Mouse (Mus musculus) embryonic facial prominence, embryonic 15.5 days (tissue): Measurements from ENCODE around the gene Ece2. TPM values are rescaled to one million over a fixed set of nuclear protein-coding genes. Genes with fewer than 3 reads are reported as not detected.
A peak's percentile ranks its signal among the peaks of the same experiment; 100 is the strongest.

Experiments
- ATAC-seq: fragments of 200-750 bp; cut with Nextera tagmentation; 2 replicates; pipeline ENCODE4 v1.8.0; 2017; ENCODE audit warnings: low read depth, moderate TSS enrichment; ENCODE audit not compliant: insufficient number of reproducible peaks, low FRiP score, low TSS enrichment
- H3K27ac ChIP-seq: fragments of 300-500 bp; sonication (generic); replicated peaks from 2 replicates; pipeline ENCODE4 v1.5.1; 2015; ENCODE audit warnings: mild to moderate bottlenecking, inconsistent platforms
- H3K27me3 ChIP-seq: fragments of 300-500 bp; sonication (generic); 2 replicates; pipeline ENCODE4 v1.6.1; 2015; ENCODE audit warnings: inconsistent platforms
- H3K36me3 ChIP-seq: fragments of 300-500 bp; sonication (generic); 2 replicates; pipeline ENCODE4 v1.6.1; 2015; ENCODE audit warnings: mild to moderate bottlenecking, inconsistent platforms
- H3K4me1 ChIP-seq: fragments of 300-500 bp; sonication (generic); 2 replicates; pipeline ENCODE4 v1.6.1; 2015; ENCODE audit warnings: inconsistent platforms
- H3K4me2 ChIP-seq: fragments of 300-500 bp; sonication (generic); replicated peaks from 2 replicates; pipeline ENCODE4 v1.6.1; 2015; ENCODE audit warnings: mild to moderate bottlenecking, inconsistent platforms
- H3K4me3 ChIP-seq: fragments of 300-500 bp; sonication (generic); replicated peaks from 2 replicates; pipeline ENCODE4 v1.5.1; 2015; ENCODE audit warnings: mild to moderate bottlenecking, inconsistent platforms
- H3K9ac ChIP-seq: fragments of 300-500 bp; sonication (generic); 2 replicates; pipeline ENCODE4 v1.6.1; 2015; ENCODE audit warnings: inconsistent platforms
- H3K9me3 ChIP-seq: fragments of 300-500 bp; sonication (generic); replicated peaks from 2 replicates; pipeline ENCODE4 v1.6.1; 2016; ENCODE audit warnings: inconsistent platforms
- WGBS: fragments of 180-500 bp; shearing (Covaris S2); methylation state at CpG from one replicate; pipeline ENCODE4 v1.1.7; 2015; 5-methylcytosine and 5-hydroxymethylcytosine counted together
- polyA plus RNA-seq: library from polyadenylated mRNA; unstranded; fragments of >200 nt; fragmentation: Nextera tagmentation; extraction: Ambion mirVana; gene quantifications from 2 replicates; pipeline ENCODE4 v1.2.1, GENCODE M21; 2015

Gene Ece2
- 7.3 and 8.2 TPM in 2 replicates for polyA plus RNA-seq

DNA sequence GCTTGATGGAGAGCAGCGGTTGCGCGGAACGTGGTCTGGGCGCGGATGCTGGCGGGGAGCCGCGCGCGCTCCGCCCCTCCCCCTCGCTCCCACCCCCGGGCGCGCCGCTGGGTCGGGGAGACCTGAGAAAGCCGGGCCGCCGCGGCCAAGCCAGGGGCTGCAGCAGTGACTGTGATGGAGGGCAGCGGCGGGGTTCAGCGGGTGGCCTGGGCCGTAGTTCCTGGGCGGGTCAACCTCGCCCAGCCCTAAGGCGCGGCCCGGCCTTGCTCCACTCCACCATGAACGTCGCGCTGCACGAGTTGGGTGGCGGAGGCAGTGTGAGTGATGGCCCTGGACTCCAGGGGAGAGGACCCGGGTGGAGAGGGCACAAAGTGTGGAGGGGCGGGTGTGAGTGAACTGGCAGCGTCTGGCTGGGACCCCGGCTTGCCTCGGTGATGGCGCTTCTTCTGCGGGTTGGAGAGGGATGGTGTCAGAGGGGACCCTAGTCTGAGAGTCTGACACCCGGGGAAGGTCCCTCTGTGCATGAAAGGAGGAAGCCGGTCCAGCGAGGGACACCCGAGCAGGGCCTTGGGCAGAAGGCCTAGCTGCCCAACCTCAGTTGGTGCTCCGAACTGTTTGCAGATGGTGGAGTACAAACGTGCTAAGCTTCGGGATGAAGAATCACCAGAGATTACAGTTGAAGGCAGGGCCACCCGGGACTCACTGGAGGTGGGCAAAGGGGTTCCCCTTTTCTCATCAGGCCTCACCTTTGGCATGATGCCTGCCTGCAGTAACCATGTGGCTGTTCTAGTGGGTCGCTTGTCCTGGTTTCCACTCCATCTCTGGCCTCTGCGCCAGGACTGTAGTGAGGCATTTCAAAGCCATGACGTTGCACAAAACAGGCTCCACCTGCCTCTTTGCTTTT lies at the start of gene Ece2:
TSS of gene Ece2 (plus strand) at position 98 of the 904 bp plus-strand sequence.
- peak within 1 kb of the TSS; percentile 92 for H3K4me2 ChIP-seq
- H3K27ac ChIP-seq = 0 out of 2 replicates have a peak within 1 kb of the TSS, but pooled peaks have one; percentile 3
- 7% methylated on average over 54 of the region's 54 CpGs for WGBS
- peak within 1 kb of the TSS; percentile 47 for H3K9ac ChIP-seq
- peaks cover 11% of the 10 kb centered on the region; the same call in 1 of the 2 replicates for H3K27me3 ChIP-seq
- H3K4me3 ChIP-seq = peak within 1 kb of the TSS; percentile 55
- 0 out of 2 replicates have a peak, but pooled peaks cover 4% of the 10 kb centered on the region for H3K36me3 ChIP-seq
- ATAC-seq = peak; percentile 51
- no peaks in the 10 kb centered on the region for H3K9me3 ChIP-seq
- peaks cover 13% of the 10 kb centered on the region; the same call in 1 of the 2 replicates for H3K4me1 ChIP-seq

DNA sequence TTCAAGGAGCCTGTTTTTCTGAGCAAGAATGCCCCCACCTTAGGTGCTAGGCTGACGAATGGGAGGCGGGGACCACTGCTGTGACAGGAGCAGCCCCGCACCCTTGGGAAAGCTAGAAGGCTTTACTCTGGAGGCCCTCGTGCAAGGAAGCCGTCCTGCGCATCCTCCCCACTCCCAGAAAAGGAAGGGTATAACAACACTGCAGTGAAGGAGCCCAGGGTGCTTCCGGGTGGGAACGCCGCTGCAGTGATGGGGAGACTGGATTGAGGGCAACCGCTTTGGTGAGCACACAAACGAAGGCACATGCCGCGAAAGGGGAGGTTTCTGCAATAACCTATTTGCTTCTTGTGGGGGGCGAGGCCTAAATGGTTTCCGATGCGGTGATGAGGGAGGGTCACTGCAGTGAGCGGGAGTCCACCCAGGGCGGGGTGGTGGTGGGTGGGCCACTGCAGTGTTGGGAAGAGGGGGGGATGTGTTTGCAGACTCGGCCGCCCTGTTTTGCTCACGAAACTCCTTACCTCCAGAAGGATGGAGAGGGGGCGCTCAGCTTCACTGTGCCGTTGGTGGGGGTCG lies 40.2 kb upstream of the Ece2 start, which contains the start of gene Vwa5b2:
TSS of gene Vwa5b2 (plus strand) at position 106 of the 573 bp plus-strand sequence.
- under 1% methylated on average over 24 of the region's 24 CpGs for WGBS
- ATAC-seq = no peak; the same call in 1 of the 2 replicates

DNA sequence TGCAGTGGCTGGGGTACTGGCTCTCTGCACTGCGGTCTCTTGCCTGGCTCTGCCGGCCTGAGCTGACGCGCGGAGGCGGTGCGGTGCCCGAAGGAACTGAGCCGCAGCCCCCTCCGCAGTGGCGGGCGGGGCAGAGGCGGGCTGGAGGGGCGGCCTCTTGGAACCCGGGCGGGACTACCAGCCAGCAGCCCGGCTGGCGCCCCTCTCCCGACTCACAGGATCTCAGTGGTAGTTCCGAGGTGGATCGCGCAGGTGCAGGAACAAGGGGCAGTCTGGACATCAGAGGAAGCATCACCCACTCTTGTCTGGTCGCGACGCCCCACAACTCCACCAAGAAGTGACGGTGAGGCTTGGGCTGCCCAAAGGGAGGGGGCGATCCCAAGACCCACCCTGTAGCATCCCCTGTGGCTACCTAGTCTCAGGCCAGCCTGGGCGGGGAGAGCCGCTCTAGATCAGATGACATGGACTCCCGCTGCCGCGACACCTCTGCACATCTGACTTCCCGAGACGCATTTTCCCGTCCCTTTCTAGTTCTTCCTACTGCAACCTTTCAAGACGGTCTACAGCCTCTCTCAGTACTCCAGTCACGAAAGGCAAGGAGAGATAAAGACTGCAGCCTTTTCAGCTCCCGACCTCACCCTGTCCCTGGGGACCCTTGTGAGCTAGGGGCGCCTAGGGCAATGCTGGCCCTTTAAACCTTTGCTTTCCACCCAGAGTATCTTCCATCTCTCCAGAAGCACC lies 39.5 kb upstream of the Ece2 start:
- WGBS = under 1% methylated on average over 39 of the region's 39 CpGs
- Histone ChIP-seq H3K36me3 (no peaks in the 10 kb centered on the region), H3K9me3 (no peaks in the 10 kb centered on the region), H3K27me3 (peaks cover 63% of the 10 kb centered on the region), H3K4me1 (peaks cover 23% of the 10 kb centered on the region), H3K4me2 (peak overlapping the region; percentile 95), H3K27ac (no peak overlapping the region), H3K4me3 (peak overlapping the region; percentile 57), H3K9ac (peak overlapping the region; percentile 28; the same call in 1 of the 2 replicates)
- peak; percentile 75; the same call in 1 of the 2 replicates for ATAC-seq

More for the DNA sequence above, 40.2 kb upstream of the Ece2 start, which contains the start of gene Vwa5b2:
- peak within 1 kb of the TSS; percentile 28; the same call in 1 of the 2 replicates for H3K9ac ChIP-seq
- peaks cover 23% of the 10 kb centered on the region for H3K4me1 ChIP-seq
- H3K36me3 ChIP-seq = no peaks in the 10 kb centered on the region
- peaks cover 59% of the 10 kb centered on the region for H3K27me3 ChIP-seq
- H3K4me3 ChIP-seq = peak within 1 kb of the TSS; percentile 57
- H3K27ac ChIP-seq = no peak within 1 kb of the TSS
- no peaks in the 10 kb centered on the region for H3K9me3 ChIP-seq
- H3K4me2 ChIP-seq = peak within 1 kb of the TSS; percentile 95

GRCm38 (mm10) chr16:20590680-20591038 lies 39.0 kb upstream of the Ece2 start:
- peaks cover 23% of the 10 kb centered on the region for H3K4me1 ChIP-seq
- peak overlapping the region; percentile 95 for H3K4me2 ChIP-seq
- peak overlapping the region; percentile 57 for H3K4me3 ChIP-seq
- H3K9ac ChIP-seq = no peak overlapping the region
- WGBS = 7% methylated on average over 17 of the region's 17 CpGs
- peaks cover 65% of the 10 kb centered on the region for H3K27me3 ChIP-seq
- H3K36me3 ChIP-seq = no peaks in the 10 kb centered on the region
- H3K27ac ChIP-seq = no peak overlapping the region
- ATAC-seq = no peak
- no peaks in the 10 kb centered on the region for H3K9me3 ChIP-seq

GRCm38 (mm10) chr16:20591076-20591705 lies 38.4 kb upstream of the Ece2 start:
- Histone ChIP-seq H3K4me2 (peak overlapping the region; percentile 95), H3K4me1 (peaks cover 23% of the 10 kb centered on the region), H3K36me3 (no peaks in the 10 kb centered on the region), H3K27me3 (peaks cover 65% of the 10 kb centered on the region), H3K4me3 (peak overlapping the region; percentile 57), H3K9me3 (no peaks in the 10 kb centered on the region), H3K9ac (no peak overlapping the region), H3K27ac (no peak overlapping the region)
- WGBS = 3% methylated on average over 48 of the region's 48 CpGs
- ATAC-seq = no peak

DNA sequence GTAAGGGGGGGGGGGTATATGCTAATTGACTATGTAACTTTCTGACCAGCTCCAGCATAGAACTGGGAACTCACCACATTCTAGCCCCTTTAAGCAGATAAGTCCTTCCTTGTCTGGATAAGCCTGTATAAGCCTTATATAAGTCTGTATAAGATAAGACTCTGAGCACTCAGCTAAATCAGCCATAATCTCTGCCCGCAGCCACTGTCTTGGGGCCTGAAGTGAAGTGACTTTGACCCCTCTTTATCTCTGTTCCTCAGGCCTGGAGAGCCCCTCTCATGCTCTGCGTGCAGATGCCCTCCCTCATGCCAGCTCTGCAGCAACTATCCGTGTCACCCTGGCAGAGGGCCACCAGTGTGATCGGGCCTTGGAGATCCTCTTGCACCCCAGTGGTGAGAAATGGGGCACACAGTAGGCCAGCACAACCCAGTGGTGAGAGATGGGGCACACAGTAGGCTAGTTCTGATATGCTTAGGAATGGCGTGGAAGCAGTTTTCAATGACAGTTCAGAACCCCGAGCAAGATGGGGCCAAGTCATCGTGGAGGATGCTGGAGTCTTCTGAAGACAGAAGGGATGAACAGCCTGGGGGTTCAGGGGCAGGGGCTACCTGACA lies 34.5 kb upstream of the Ece2 start:
- 83% methylated on average over 7 of the region's 7 CpGs for WGBS
- Histone ChIP-seq H3K4me2 (no peak overlapping the region), H3K9ac (no peak overlapping the region), H3K27me3 (peaks cover 49% of the 10 kb centered on the region), H3K27ac (no peak overlapping the region), H3K9me3 (no peaks in the 10 kb centered on the region), H3K4me3 (no peak overlapping the region), H3K4me1 (peaks cover 13% of the 10 kb centered on the region), H3K36me3 (no peaks in the 10 kb centered on the region)
- no peak for ATAC-seq

GRCm38 (mm10) chr16:20595737-20596136 lies 33.9 kb upstream of the Ece2 start:
- Histone ChIP-seq H3K36me3 (no peaks in the 10 kb centered on the region), H3K27me3 (peaks cover 43% of the 10 kb centered on the region), H3K4me2 (no peak overlapping the region), H3K9ac (no peak overlapping the region), H3K4me3 (no peak overlapping the region), H3K9me3 (no peaks in the 10 kb centered on the region), H3K4me1 (peaks cover 8% of the 10 kb centered on the region), H3K27ac (no peak overlapping the region)
- ATAC-seq = no peak
- WGBS = 83% methylated on average over 4 of the region's 4 CpGs

DNA sequence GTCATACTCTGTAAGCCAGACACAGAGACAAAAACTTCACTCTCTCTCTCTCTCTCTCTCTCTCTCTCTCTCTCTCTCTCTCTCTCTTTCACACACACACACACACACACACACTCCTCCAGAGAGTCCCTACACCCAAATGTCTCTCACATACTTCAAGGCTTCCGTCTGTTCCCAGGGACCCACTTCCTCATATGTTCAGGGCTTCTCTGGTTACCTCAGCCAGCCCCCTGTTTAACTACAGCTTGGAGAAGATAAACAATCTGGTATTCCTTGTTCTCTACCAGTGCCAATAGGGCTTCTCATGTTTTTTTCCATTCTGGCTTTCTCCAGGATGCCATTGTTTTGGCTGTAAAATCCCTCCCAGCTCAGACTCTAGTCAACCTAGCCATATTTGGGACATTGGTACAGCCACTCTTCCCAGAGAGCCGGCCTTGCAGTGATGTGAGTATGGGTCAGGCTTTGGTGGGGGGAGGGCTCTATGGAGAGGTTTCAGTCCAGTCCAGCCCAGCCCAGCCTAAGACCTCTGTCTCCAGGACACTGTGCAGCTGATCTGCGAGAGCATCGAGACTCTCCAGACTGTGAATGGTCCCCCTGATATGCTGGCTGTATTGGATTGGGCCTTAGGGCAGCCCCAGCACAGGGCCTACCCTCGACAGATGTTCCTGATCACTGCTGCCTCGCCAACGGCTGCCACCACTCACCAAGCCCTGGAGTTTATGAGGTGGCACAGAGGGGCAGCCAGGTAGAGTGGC lies 32.8 kb upstream of the Ece2 start:
- no peak overlapping the region for H3K4me3 ChIP-seq
- no peak overlapping the region for H3K27ac ChIP-seq
- peaks cover 32% of the 10 kb centered on the region for H3K27me3 ChIP-seq
- H3K9ac ChIP-seq = no peak overlapping the region
- no peaks in the 10 kb centered on the region for H3K4me1 ChIP-seq
- no peaks in the 10 kb centered on the region for H3K36me3 ChIP-seq
- 50% methylated on average over 7 of the region's 7 CpGs for WGBS
- no peak overlapping the region for H3K4me2 ChIP-seq
- no peak for ATAC-seq
- H3K9me3 ChIP-seq = no peaks in the 10 kb centered on the region

- Histone ChIP-seq H3K4me3 (no peak overlapping the region), H3K9ac (no peak overlapping the region), H3K4me2 (no peak overlapping the region), H3K4me1 (0 out of 2 replicates have a peak, but pooled peaks cover 4% of the 10 kb centered on the region), H3K27ac (no peak overlapping the region), H3K27me3 (no peaks in the 10 kb centered on the region), H3K36me3 (peaks cover 15% of the 10 kb centered on the region; the same call in 1 of the 2 replicates), H3K9me3 (no peaks in the 10 kb centered on the region)
- WGBS = 66% methylated on average over 5 of the region's 5 CpGs
- ATAC-seq = no peak
Observed at GRCm38 (mm10) chr16:20600511-20600910, 29.1 kb upstream of the Ece2 start.

DNA sequence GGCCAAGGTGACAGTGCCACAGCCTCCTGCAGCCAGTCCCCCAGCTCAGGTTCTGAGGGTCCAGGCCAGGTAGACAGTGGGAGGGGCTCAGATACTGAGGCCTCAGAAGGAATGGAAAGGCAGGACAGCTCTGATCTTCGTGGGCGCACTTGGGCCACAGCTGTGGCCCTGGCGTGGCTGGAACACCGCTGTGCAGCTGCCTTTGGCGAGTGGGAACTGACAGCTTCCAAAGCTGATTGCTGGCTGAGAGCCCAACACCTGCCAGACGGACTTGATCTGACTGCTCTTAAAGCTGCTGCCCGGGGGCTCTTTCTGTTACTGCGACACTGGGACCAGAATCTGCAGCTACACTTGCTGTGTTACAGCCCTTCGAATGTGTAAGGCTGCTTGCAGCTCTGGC lies 24.9 kb upstream of the Ece2 start:
- Histone ChIP-seq H3K9ac (no peak overlapping the region), H3K4me3 (no peak overlapping the region), H3K27me3 (no peaks in the 10 kb centered on the region), H3K4me2 (no peak overlapping the region), H3K36me3 (peaks cover 38% of the 10 kb centered on the region), H3K4me1 (peaks cover 11% of the 10 kb centered on the region), H3K9me3 (no peaks in the 10 kb centered on the region), H3K27ac (no peak overlapping the region)
- WGBS = 43% methylated on average over 9 of the region's 9 CpGs
- ATAC-seq = peak; percentile 39; the same call in 1 of the 2 replicates
